Mouse (Mus musculus): ENCODE data around the gene Ralgps2.

- TF ChIP-seq CTCF (conservative IDR thresholded peaks at IDR 0.05; ENCODE audit: low read length) (no peak), POU5F1 (IDR thresholded peaks at IDR 0.05; ENCODE audit: borderline replicate concordance, low read length) (no peak)
These were observed 28.5 kb downstream of the Ralgps2 start for GRCm38 (mm10) chr1:156910948-156911347.
